Mouse (Mus musculus): ENCODE results near the gene Clstn3.
"Not testable (repeated sequence)": the region's sequence is repeated elsewhere in the genome, so short reads cannot be mapped to it uniquely, and the experiment has no call there.

The Clstn3 gene

DNA sequence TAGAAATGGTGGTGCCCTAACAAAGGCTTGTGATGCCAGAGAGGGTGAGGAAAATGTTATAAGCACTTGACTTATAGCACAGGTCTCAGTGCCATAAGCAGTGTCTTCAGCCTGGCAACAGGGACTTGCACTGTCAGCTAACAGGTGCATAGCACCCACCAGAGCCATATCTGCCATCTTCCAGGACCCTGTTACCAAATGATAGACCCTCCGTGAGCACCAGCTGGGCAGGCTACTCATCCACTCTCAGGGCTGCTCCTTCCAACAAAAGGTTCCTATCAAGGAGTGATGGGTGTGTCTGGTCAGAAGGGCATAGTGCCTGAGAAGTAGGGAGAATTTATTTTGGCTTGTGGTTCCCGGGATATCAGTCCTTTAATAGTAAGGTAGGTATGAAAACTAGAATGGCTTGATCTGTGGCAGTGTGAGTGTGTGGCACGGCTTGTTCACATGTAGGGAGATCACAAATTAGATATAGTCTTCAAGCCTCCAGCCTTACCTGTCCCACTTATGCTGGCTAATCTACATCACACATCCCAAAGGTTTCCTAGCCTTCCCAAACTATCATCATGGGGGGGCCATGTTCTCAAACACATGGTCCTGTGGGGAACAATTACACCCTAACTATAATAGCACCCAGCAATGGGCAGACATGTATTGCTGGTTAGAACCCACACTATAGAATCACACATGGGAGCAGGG, 14.4 kb upstream of the Clstn3 start:
- peak; percentile 81 for DNase-seq

DNA sequence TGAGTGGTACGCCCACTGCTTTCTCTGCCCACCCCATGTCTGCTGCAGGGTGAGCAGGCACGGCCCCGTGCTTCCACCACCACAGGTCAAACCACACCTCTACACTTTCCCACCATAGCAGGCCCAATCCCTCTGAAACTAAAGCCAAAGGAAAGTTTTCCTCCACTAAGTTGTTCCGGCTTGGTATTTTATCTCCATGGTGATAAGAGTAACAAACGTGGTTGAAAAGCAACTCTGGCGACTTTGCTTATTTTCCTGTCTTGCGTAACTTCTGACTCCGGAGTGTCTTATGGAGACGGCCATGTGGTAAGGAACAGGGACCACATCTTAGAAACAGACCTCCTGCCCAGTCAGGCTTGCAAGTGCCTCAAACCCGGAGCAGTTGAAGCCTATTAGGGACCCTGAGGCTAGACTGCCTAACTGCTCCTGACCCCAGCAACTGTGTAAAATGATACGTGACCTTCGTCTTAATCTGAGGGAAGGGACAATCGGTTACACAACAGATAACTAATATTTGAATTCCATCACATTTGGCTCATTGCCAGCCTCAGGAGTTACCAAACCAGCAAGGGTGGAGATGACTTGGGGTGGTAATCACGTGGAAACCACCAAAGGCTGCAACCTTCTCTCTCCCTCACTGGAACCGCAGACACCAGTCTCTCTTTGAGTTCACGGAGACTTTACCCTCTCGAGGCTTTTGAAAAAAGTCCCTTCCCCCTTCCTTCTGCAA, 13.5 kb upstream of the Clstn3 start:
- DNase-seq = peak; percentile 96

DNA sequence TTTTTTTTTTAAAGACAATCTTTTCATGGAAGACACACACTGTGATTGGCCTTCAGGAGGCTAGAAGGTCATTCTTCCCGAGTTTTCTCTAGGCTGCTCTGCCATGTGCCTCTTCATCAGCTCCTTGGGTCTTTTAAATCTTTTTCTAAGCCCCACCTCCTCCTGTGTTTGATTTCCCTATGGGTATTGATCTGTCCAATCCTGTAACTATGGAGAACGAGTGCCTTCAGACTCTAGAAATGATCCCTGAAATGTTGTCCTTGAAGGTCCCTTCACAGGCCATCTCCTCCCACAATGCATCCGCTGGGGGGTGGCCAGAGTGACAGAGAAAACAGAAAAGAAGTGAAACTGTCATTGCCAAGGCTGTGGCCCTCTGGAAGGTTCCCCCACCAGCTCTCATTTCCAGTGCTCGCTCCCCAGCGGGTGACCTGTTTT, 12.6 kb upstream of the Clstn3 start:
- peak; percentile 91 for DNase-seq

DNA sequence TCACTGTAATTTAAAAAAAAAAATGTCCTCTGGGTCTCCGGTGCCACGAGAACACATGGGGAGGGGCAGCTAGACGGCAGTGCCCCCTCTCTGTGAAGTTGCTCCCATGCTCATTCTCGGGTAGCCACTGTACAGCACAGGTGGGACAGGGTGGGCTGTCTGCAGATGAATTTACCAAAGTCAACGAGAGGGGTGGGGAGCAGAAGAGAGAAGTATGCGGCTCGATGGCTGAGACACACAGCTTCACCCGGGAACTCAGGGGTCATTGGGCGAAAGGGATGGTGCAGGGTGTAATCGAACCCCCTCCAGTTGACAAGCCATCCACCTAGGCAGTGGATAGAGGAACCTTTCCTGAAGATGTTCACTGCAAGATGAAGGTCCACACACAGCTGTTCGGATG, 12.2 kb upstream of the Clstn3 start:
- DNase-seq = peak; percentile 83

DNA sequence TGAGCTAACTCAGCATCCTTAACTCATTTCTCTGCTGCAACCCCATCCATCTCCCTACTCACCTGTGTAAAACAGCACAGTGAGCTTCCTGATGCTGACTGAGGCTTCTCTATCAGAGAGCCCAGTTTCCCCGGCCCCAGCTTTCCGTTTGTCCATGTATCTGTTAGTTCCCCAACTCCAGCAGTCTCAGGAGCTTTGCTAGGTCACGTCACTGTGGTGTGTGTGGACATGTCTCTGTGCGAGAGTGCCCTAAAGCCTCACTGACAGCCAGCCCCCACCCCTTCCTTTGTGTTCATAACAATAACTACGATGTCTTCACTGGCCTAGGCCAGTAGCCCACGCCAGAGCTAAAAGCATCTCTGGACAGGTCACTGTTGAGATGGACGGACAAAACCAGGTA, 11.6 kb upstream of the Clstn3 start:
- no peak for DNase-seq

DNA sequence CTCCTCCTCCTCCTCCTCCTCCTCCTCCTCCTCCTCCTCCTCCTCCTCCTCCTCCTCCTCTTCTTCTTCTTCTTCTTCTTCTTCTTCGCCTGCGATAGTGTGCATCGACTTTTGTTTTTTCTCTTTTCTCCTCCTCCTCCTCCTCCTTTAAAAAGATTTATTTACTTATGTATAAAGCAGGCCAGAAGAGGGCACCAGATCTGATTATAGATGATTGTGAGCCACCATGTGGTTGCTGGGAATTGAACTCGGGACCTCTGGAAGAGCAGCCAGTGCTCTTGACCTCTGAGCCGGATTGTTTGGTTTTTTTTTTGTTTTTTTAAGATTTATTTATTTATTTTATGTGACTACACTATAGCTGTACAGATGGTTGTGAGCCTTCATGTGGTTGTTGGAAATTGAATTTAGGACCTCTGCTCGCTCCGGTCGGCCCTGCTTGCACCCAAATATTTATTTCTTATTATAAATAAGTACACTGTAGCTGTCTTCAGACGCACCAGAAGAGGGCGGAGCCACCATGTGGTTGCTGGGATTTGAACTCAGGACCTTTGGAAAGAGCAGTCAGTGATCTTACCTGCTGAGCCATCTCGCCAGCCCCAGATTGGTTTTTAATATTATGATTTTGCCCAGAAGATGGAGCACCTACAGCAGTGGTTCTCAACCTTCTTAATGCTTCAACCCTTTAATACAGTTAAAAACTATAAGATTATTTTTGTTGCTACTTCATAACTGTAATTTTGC, 10.9 kb upstream of the Clstn3 start:
- not testable (repeated sequence) for DNase-seq

DNA sequence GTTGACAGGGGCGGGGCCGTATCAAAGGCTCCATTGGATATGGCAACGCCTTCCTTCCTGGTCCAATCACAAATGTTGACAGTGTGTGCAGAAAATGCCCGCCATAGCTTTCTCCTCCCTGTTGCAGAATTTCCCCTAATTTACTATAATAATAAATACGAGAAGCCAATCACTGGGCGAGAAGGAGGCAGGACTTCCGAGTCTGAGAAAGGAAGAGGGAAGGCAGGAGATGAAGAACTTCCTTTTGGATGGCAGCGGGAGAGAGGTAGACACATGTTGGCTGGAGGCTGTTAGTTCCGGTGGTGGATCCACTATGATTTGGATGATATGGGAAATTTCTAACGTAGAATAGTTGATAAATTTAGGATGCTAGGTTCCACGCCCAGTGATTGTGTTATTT, 10.0 kb upstream of the Clstn3 start:
- no peak for DNase-seq

DNA sequence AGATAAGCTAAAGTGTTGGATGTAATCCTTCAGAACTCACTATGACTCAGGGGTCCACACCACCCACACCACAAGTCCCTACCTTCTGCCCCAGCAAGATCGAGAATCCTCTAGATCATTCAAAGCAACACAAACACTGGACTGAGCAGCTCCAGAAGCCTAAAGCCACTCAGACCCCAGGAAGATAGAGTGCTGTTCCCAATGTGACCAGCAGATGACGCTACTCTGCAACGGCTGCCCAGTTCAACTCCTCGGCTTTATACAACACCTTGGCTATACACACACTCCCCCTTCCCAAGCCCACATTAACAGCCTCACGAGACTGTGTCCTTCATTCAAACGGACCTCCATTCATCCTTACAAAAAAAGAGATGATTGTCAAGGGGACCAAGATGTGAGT, 8.2 kb upstream of the Clstn3 start:
- no peak for DNase-seq

DNA sequence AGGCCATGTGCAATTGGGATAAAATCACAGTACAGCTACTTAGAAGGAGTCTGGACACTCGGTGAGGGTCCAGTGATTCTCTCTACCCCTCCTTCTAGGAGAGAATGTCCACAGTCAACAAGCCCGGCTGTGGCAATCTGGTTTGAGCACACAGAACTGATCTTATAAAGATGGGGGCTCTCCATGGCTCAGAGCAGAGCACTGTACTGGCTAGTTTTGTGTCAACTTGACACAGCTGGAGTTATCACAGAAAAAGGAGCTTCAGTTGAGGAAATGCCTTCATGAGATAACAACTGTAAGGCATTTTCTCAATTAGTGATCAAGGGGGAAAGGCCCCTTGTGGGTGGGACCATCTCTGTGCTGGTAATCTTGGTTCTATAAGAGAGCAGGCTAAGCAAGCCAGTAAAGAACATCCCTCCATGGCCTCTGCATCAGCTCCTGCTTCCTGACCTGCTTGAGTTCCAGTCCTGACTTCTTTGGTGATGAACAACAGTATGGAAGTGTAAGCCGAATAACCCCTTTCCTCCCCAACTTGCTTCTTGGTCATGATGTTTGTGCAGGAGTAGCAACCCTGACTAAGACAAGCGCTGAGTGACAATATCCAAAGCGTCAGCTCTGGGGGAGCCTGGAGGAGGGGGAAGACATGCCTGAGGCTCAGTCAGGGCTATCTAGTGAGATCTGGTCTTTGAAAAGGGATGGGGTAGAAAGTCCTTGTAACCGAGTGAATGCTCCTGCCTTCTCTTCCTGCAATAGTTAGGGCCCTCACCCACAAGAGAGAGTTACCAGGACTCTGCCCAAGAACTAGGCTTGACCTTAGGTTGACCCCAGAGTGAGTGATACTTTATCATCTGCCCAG, 7.4 kb upstream of the Clstn3 start:
- DNase-seq = not testable (repeated sequence)

DNA sequence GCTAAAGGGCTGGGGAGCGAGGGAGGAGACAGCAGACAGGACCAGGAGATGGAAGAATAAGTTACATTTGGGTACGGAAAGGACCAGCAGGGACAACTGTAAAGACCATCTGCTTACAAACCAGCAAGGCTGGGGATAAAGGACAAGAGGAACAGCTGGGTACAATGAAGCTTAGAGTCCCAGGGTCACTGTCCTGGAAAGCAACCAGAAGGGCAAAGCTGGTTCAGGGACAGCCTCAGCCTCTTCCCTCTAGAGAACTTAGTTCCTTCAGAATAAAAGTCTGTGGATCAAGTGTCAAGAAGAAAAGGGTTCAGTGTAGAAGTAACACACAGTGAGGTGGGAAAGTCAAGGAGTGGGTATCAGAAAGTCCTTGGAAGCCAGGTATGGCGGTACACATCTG, 6.5 kb upstream of the Clstn3 start:
- no peak for DNase-seq

DNA sequence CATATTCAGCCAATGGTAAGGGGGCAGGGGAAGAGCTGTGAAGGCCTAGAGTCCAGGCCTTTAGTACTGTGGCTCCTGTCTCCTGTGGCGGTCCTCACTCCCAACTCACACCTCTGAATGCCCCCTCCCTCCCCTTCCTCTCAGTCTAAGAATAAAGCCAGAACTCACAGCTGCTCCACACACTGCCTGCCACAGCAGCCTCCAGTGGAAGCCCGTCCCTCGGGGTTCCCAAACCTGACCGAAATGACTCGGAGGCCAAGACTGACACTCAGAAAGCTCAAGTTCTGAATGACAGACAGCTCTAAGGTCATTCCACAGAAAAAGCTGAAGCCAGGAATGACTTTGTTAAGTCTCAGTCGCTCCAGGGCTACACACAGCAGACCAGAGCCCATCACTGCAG, 1.1 kb upstream of the Clstn3 start:
- DNase-seq = no peak

DNA sequence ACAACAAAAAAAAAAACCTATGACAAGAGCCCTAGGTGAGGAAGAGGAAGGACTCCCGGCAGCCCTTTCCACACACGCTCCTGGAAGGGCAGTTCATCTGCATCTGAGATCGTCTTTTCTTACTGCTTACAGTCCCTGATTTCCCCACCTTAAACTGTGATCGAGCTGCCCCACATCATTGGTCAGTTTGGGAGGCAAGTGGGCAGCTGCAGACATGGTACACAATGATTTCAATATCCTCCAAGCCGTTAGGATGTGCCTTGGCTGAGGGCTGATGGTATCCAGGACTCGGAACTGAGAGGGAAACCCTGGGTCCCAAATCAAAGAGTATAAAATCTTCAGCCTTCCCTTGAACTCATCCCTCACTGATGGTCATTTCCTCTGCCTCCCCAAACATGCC, 705 bp upstream of the Clstn3 start:
- no peak for DNase-seq

DNA sequence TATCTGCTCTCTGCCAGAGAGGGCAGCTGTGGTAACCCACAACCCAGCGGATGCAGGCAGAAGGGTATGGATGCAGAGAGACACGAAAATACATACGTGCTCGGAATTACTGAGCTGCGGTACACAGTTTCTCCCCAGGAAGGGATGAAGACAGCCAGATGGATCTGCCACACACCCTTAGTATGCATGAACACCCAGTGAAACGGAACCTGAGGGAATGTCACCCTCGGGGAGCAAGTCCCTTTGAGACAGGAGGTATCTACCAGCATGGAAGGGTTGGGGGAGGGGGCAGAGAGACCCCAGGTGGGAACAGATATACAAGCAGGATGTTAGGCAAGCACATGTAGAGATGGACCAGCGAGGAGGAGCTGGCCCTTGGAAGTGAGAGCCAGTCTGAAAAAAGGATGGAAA, 708 bp downstream of the Clstn3 start:
- no peak for DNase-seq

DNA sequence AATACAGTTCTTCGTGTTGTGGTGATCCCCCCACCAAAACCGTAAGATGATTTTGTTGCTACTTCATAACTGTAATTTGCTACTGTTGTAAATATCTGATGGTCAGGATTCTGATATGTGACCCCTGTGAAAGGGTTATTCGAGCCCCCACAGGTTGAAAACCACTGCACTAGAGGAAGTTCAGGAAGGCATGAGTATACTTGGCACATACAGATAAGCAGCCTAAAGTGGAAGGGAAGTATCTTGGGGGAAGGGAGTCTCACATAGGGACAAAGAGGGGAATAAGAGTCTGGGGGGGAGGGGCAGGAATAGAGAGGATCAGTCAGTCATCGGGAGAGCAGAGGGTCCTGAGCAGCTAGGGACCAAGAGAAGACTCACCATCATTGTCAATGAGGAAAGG, 5.2 kb downstream of the Clstn3 start:
- DNase-seq = no peak

DNA sequence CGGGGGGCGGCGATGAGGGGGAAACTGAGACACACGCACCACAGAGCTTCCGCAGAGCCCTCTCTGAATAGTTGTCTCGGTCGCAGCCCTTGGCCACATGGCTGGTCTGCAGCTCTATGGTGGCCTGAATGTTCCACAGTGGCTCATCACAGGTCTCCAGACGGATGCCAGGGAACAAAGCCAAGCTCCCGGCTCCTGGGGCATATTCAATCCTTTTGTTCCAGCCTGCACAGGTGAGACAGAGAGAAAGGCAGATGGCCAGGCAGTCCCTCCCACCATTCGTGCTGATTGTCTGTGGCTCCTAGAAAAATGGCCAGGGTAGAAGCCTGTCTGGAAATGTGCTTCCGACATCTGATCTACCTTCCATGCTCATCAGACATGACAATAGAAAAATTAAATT, 6.1 kb downstream of the Clstn3 start:
- DNase-seq = no peak

DNA sequence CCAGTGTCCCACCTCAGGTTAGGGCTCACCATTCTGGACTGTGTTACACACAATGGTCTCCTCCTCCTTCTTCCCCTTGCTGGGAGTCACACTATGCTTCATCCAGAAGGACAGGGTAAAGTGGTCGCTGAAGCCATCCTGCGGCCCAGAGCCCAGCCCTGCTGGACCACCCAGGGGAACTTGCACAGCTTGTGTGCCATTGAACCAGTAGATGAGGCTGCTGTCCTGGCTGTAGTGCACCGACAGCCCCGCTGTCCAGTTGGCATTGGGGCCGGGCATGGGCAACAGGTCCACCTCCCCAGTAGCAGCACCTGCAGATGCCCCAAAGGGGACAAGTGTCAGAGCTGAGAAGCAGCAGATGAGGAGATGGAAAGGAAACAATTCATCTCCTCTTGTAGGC, 6.8 kb downstream of the Clstn3 start:
- DNase-seq = no peak

DNA sequence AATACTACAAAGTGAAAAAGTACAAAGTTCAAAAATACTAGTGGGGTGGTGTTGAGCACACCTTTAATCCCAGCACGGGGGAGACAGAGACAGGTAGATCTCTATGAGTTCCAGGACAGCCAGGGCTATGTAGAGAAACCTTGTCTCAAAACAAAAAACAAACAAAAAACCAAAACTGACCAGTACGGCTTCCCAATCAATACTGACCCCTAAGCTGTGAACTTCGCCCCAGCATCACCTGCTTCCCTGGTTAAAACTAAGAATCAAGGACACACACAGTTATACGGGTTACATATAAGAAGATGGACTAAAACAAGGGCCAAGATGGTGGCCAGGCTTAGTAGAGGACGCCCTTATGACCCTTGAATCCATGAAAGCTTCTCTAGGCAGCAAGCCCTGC, 8.4 kb downstream of the Clstn3 start:
- DNase-seq = no peak

DNA sequence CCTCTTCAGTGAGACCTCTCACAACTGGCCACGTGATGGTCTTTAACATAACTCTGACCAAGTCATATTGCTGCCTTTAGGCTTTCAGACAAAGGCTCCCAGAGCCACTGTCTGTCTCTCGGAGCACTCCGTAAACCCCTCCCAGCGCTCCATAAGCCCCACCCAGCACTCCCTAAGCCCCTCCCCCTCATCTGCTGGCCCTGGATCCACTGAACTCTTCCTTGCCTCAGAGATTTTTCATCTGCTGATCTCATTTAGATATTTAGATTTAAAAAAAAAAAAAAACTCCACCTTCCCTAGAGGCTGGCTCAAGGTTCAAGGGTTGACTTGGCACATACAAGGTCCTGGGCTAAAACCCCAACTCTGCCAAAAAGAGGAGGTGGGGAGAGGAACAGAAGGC, 10.8 kb downstream of the Clstn3 start:
- no peak for DNase-seq

DNA sequence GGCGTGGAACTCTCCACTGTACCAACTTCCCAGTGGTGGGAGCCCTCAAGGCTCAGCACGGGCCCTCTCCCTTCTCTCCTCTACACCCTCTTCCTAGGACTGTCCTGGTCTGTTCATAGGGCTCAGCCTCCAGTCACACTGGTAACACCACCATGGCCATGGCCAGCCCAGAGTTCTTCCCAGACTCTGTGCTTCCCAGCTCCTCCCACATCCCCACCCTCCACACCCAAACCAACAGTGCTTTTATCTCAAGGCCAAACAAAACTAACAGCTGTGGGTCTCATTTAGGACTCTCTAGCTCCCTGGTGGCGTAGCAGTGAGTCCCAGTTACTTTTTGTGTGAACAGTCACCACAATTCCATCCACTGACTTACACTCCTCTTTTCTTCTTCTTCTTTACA, 12.6 kb downstream of the Clstn3 start:
- no peak for DNase-seq

DNA sequence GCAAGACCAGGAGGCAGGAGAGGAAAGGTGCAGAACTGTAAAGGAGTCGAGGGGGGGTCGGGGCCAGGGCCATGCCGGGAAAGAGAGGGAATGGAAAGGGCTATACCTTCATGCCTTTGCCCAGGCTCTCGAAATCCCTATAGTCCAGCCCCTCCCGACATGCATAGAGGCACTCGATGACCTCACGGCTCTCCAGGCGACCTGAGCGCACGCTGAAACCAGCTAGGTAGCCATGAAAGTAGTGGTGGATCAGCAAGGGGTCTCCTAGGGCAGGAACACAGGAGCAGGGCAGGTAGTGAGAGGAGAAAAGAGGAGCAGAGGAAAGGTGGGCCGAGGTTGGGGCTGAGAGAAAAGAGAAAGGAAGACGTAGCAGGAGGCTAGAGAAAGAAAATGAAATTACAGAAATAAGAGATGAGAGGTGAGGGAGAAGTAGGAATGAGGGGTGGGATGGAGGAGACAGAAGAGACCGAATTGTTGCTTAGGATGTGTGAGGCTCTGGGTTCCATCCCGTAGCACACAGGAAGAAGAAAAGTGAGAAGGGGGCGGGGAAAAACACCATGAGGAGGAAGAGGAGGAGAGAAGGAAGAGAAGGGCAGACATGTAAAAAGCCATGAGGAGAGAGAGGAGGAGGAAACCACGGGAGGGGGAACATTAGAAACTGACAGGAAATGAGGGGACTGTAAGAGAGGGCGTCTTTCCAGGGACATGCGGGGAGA, 14.8 kb downstream of the Clstn3 start:
- DNase-seq = peak; percentile 77

DNA sequence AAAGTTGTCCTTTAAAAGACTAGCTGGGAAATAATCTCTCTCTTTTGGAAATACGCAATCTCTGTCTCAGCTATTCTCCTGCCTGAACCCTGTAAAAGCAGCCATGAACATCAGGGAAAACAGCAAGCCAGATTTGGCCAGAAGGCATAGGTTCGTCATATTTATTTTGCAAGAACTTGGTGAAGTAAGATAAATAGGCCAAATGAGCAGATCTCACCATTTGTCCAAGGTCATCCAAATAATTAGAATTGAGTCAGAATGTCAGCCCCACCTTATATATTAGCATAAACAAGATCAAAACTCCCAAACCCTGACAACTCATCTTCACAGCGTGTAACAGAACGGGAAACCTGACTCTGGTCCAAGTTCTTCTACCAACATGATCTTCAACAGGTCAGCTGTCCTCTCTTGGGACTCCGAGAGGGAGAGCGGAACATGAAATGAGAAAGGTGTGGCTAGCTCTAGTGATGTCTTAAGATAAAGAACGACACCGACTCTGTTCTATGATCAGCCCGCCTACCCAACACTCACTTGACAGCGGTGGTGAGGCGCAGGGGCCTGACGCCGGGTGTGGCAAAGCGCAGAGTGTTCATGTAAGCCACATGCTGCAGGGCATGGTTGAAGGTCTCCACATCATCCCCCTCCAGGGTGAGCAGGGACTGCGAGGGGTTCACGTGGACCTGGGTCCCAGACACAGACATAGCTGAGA, 15.5 kb downstream of the Clstn3 start:
- peak; percentile 59 for DNase-seq
